Mouse (Mus musculus) small intestine, adult 2 months (tissue): ENCODE data around the gene Zfp598.

Experiments used
- CTCF ChIP-seq: fragments of 200-500 bp; IDR thresholded peaks from 2 replicates; pipeline ENCODE4 v1.5.1; 2012; ENCODE audit warnings: low read depth, mild to moderate bottlenecking, control low read depth, inconsistent platforms, low read length, moderate library complexity, mixed read lengths; ENCODE audit not compliant: insufficient replicate concordance, insufficient read length; ENCODE audit errors: extremely low read depth
- POLR2A ChIP-seq: fragments of 200-500 bp; IDR thresholded peaks from 2 replicates; pipeline ENCODE4 v1.6.1; 2012; ENCODE audit warnings: low read depth, mild to moderate bottlenecking, control low read depth, inconsistent platforms, low read length, moderate library complexity

DNA sequence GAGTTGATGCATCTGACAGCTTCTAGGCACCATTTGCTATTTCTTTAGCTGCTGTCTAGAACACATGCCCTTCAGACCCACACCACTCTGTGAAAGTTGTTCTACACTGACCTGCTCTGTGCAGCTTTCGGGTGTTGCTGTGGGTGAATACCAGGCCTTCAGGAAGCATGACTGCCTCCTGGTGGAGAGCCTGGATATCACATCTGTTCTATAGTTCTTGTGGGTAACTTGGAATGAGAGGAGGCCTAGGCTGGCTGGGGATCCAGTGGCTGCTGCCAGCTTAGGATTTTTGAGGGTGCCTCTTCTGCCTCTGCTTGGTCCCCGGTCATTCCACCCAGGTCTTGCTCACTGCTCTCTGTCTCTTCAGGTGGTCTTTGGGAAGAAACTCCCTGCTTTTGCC is 6.7 kb downstream of the Zfp598 start:
- TF ChIP-seq CTCF (peak; percentile 84; the same call in 1 of the 2 replicates), POLR2A (no peak; the same call in 1 of the 2 replicates)
